Comparison of ENCODE assay signal across 16 mouse cellular contexts in the genomic region with DNA sequence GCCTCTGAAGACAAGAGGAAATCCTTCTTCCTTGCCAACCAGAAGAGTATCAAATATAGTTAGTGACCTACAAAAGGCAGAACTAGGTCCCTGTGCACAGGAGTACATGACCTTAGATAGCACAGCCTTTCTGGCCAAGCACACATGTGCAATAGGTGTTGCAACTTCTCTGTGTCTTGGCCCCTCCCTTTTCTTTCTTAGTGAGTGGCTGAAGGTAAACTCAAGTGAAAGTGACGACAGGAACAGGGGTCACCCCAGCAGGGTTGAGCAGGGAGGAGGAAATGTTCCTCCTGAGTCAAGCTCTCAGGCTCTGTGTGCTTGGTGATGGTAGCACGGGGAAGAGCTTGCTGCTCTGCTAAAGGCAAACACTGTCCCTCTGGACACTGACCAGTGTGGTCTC. TPM values are rescaled to one million over a fixed set of nuclear protein-coding genes. Genes with fewer than 3 reads are reported as not detected.
DNase-seq lines count a peak whose midpoint lies in the region; ATAC-seq and TF ChIP-seq lines count a peak whose summit lies in the region.
"Had no signal": no experiment of that assay in that cellular context is flagged by ENCODE, and none has a peak within 500 bp of the region (broad histone marks: within the 10 kb centered on the region; RNA-seq: fewer than 3 reads in every experiment).

No protein-coding gene starts in this region.

- TF ChIP-seq CTCF in testis, adult 2 months (IDR thresholded peaks at IDR 0.05; ENCODE audit: control insufficient read depth, insufficient read depth, insufficient replicate concordance, low read depth, low read length): no peak

- H3K27ac ChIP-seq in testis, adult 2 months (ENCODE audit: control insufficient read depth, insufficient read depth, low read depth, low read length): no peak overlapping the region
- H3K27ac ChIP-seq: heart, embryonic 15.5 days; hindbrain, embryonic 15.5 days; liver, embryonic 14.5 days; midbrain, embryonic 12.5 days had no signal

- H3K27me3 ChIP-seq in testis, adult 2 months (ENCODE audit: control insufficient read depth, insufficient read depth, low read length): no peaks in the 10 kb centered on the region
- H3K27me3 ChIP-seq: heart, embryonic 15.5 days; hindbrain, embryonic 15.5 days; midbrain, embryonic 12.5 days had no signal

- peak; percentile 47; the same call in 1 of the 2 replicates for TF ChIP-seq POLR2A in testis, adult 2 months (IDR thresholded peaks at IDR 0.05; ENCODE audit: control insufficient read depth, low read depth, low read length)

- no peak for DNase-seq in testis, postnatal 14 days (ENCODE audit: low spot score)
- peak; percentile 61 to 80 for DNase-seq in lung, adult 18-20 months
- no peak for DNase-seq in right cerebral cortex, adult 18-20 months
- no peak for DNase-seq in left cerebral cortex, adult 9 months (ENCODE audit: low spot score in 2 of 2)
- no peak for DNase-seq in frontal cortex, postnatal 14 days (ENCODE audit: low spot score in 2 of 2)
- DNase-seq: cerebellum, adult 11-12 months; kidney, adult 8-10 months; right cerebral cortex, postnatal 25 days had no signal

- peak; percentile 79 for ATAC-seq in monocyte, adult 5-6 weeks (replicated peaks; ENCODE audit: insufficient number of reproducible peaks, low FRiP score, low TSS enrichment, poor library complexity, severe bottlenecking)
- ATAC-seq: CD4-positive, CD25-positive, alpha-beta regulatory T cell, adult 4 months had no signal

- no peaks in the 10 kb centered on the region for H3K36me3 ChIP-seq in testis, adult 2 months (ENCODE audit: control insufficient read depth, insufficient read depth, low read length)
- H3K36me3 ChIP-seq: heart, embryonic 15.5 days; hindbrain, embryonic 15.5 days; midbrain, embryonic 12.5 days had no signal

- H3K4me1 ChIP-seq in testis, adult 2 months (ENCODE audit: control insufficient read depth, insufficient read depth, low read length): no peaks in the 10 kb centered on the region
- H3K4me1 ChIP-seq: midbrain, embryonic 12.5 days had no signal

- H3K4me3 ChIP-seq in testis, adult 2 months (ENCODE audit: control insufficient read depth, low read depth, low read length): no peak overlapping the region
- H3K4me3 ChIP-seq: erythroblast, embryonic 14.5 days; heart, embryonic 15.5 days; hindbrain, embryonic 15.5 days; midbrain, embryonic 12.5 days had no signal

RNA-seq across cellular contexts. Expression of a gene that starts 6.7 kb away (rescaled TPM):
- 33.1 and 34.8 TPM in 2 replicates for polyA plus RNA-seq in testis, adult 2 months (2012; rRNA removed)
- total RNA-seq in monocyte, adult 5-6 weeks (2017): 253 to 368 TPM (median 266 TPM) in 3 replicates

RNA-seq across cellular contexts. Expression of a gene that starts 49.0 kb away (rescaled TPM):
- polyA plus RNA-seq in testis, adult 2 months (2012; rRNA removed): 122 and 131 TPM in 2 replicates
- total RNA-seq in monocyte, adult 5-6 weeks (2017): 1.8 to 5.4 TPM (median 4.0 TPM) in 3 replicates
- polyA plus RNA-seq: erythroblast, embryonic 14.5 days had no signal

RNA-seq across cellular contexts. Expression of a gene that starts 49.2 kb away (rescaled TPM):
- polyA plus RNA-seq in testis, adult 2 months (2012; rRNA removed): 11.5 TPM in 2 replicates
- 18.9 to 29.8 TPM (median 24.5 TPM) in 3 replicates for total RNA-seq in monocyte, adult 5-6 weeks (2017)

Comparison
In these comparisons a context has a peak if more than half of its experiments do, and no peak if none do; other contexts are left out.
1. DNase-seq: peak in lung, adult 18-20 months (2 of 2); none in testis, postnatal 14 days (single experiment), right cerebral cortex, adult 18-20 months (single experiment), left cerebral cortex, adult 9 months (0 of 2) and frontal cortex, postnatal 14 days (0 of 2).